Mouse (Mus musculus) frontal cortex, postnatal 10 days (tissue): ENCODE data around the gene Fads3.

ENCODE experiments used
- DNase-seq, 2 experiments: peaks; one replicate each; pipeline ENCODE4 v3.0.0; 2022; ENCODE audit warnings: low spot score in 2 of 2, mixed read lengths in 1 of 2

Fads3 gene

GRCm38 (mm10) chr19:10021981-10022380, 19.4 kb upstream of the Fads3 start:
- DNase-seq = peak in 1 of 2 experiments; percentile 8

- peak; percentile 28 to 58 for DNase-seq
Observed at GRCm38 (mm10) chr19:10022414-10023303, 18.7 kb upstream of the Fads3 start.

- no peak for DNase-seq
Observed at GRCm38 (mm10) chr19:10023304-10023758, 18.0 kb upstream of the Fads3 start.

GRCm38 (mm10) chr19:10025169-10025875, 16.0 kb upstream of the Fads3 start:
- DNase-seq = peak in 1 of 2 experiments; percentile 47

- DNase-seq = no peak
Observed at GRCm38 (mm10) chr19:10029746-10030145, 11.6 kb upstream of the Fads3 start.

GRCm38 (mm10) chr19:10033211-10033973, 8.0 kb upstream of the Fads3 start:
- peak in 1 of 2 experiments; percentile 64 for DNase-seq

- no peak for DNase-seq
Observed at GRCm38 (mm10) chr19:10034356-10034755, 7.0 kb upstream of the Fads3 start.

GRCm38 (mm10) chr19:10034785-10035447, 6.5 kb upstream of the Fads3 start:
- peak in 1 of 2 experiments; percentile 72 for DNase-seq

GRCm38 (mm10) chr19:10037534-10037933, 3.8 kb upstream of the Fads3 start:
- DNase-seq = no peak

GRCm38 (mm10) chr19:10038364-10038763, 3.0 kb upstream of the Fads3 start:
- no peak for DNase-seq

GRCm38 (mm10) chr19:10038910-10039309, 2.5 kb upstream of the Fads3 start:
- no peak for DNase-seq

- DNase-seq = no peak
Observed at GRCm38 (mm10) chr19:10039615-10040014, 1.8 kb upstream of the Fads3 start.

GRCm38 (mm10) chr19:10040866-10041387, 442 bp upstream of the Fads3 start:
- no peak for DNase-seq

- no peak for DNase-seq
Observed at GRCm38 (mm10) chr19:10042232-10042631, 863 bp downstream of the Fads3 start.

GRCm38 (mm10) chr19:10042816-10043215, 1.4 kb downstream of the Fads3 start:
- no peak for DNase-seq

- no peak for DNase-seq
Observed at GRCm38 (mm10) chr19:10043643-10044042, 2.3 kb downstream of the Fads3 start.

- DNase-seq = no peak
Observed at GRCm38 (mm10) chr19:10045707-10046106, 4.3 kb downstream of the Fads3 start.

- DNase-seq = no peak
Observed at GRCm38 (mm10) chr19:10046346-10046745, 5.0 kb downstream of the Fads3 start.

GRCm38 (mm10) chr19:10046983-10047382, 5.6 kb downstream of the Fads3 start:
- no peak for DNase-seq

GRCm38 (mm10) chr19:10049533-10049932, 8.2 kb downstream of the Fads3 start:
- no peak for DNase-seq

- no peak for DNase-seq
Observed at GRCm38 (mm10) chr19:10050438-10050837, 9.1 kb downstream of the Fads3 start.
